Mouse (Mus musculus): ENCODE measurements at regions not wholly inside any gene's neighbourhood (a gene's known extent, or its start where the extent isn't known, plus 50 kb on each side); places are given as distances from the start of the nearest gene placed in this dataset.

- no peak for TF ChIP-seq CTCF (conservative IDR thresholded peaks at IDR 0.05; ENCODE audit: insufficient read depth, insufficient read length, low read depth, low read length)
- no peak for TF ChIP-seq POLR2A (IDR thresholded peaks at IDR 0.05; ENCODE audit: low read depth, low read length)
Observed at GRCm38 (mm10) chr9:41513701-41514100, 352.2 kb upstream of the Ubash3b start.
